Mouse (Mus musculus) kidney, embryonic 15.5 days (tissue): ENCODE measurements at regions not wholly inside any gene's neighbourhood (a gene's known extent, or its start where the extent isn't known, plus 50 kb on each side); places are given as distances from the start of the nearest gene placed in this dataset.

Source experiments
- ATAC-seq: fragments of 200-750 bp; cut with Nextera tagmentation; replicated peaks from 2 replicates; pipeline ENCODE4 v1.8.0; 2017; ENCODE audit warnings: moderate TSS enrichment; ENCODE audit not compliant: low FRiP score
- H3K27ac ChIP-seq: fragments of 300-500 bp; sonication (generic); 2 replicates; pipeline ENCODE4 v1.5.1; 2015; ENCODE audit warnings: mild to moderate bottlenecking, inconsistent platforms
- H3K27me3 ChIP-seq: fragments of 300-500 bp; sonication (generic); 2 replicates; pipeline ENCODE4 v1.6.1; 2015; ENCODE audit warnings: inconsistent platforms
- H3K36me3 ChIP-seq: fragments of 300-500 bp; sonication (generic); 2 replicates; pipeline ENCODE4 v1.6.1; 2015; ENCODE audit warnings: inconsistent platforms
- H3K4me1 ChIP-seq: fragments of 300-500 bp; sonication (generic); 2 replicates; pipeline ENCODE4 v1.6.1; 2015; ENCODE audit warnings: inconsistent platforms
- H3K4me2 ChIP-seq: fragments of 300-500 bp; sonication (generic); 2 replicates; pipeline ENCODE4 v1.6.1; 2015; ENCODE audit warnings: moderate library complexity, mild to moderate bottlenecking, inconsistent platforms
- H3K4me3 ChIP-seq: fragments of 300-500 bp; sonication (generic); replicated peaks from 2 replicates; pipeline ENCODE4 v1.5.1; 2015; ENCODE audit warnings: mild to moderate bottlenecking, inconsistent platforms
- H3K9ac ChIP-seq: fragments of 300-500 bp; sonication (generic); 2 replicates; pipeline ENCODE4 v1.6.1; 2015; ENCODE audit warnings: mild to moderate bottlenecking, inconsistent platforms
- H3K9me3 ChIP-seq: fragments of 300-500 bp; sonication (generic); replicated peaks from 2 replicates; pipeline ENCODE4 v1.6.1; 2016; ENCODE audit warnings: inconsistent platforms
- WGBS: fragments of 180-500 bp; shearing (Covaris S2); methylation state at CpG from one replicate; pipeline ENCODE4 v1.1.7; 2015; ENCODE audit warnings: mixed read lengths; 5-methylcytosine and 5-hydroxymethylcytosine counted together

DNA sequence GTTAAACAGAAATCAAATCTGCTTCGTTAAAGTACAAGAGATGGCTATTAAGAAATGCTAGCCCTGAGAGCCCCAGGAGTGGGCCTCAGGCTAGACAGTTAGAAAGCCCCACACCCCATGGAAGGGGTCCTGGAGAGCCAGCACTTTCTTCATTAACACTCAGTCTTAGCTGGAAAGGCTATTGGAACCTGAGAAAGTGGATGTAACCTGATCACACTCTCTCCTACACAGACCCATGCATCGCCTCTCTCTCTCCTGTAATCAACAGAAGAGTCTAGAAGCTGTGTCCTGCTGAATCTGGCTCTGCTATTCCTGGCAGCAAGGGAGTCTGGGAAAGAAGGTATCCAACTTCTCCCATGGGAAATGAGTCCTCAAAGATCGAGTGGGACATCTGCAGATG lies 64.8 kb upstream of the Atl2 start:
- Histone ChIP-seq H3K9ac (no peak overlapping the region), H3K4me1 (peaks cover 22% of the 10 kb centered on the region), H3K27me3 (no peaks in the 10 kb centered on the region), H3K4me2 (no peak overlapping the region), H3K36me3 (no peaks in the 10 kb centered on the region), H3K27ac (peak overlapping the region; percentile 37; the same call in 1 of the 2 replicates), H3K4me3 (no peak overlapping the region), H3K9me3 (no peaks in the 10 kb centered on the region)
- ATAC-seq: peak; percentile 70; the same call in 1 of the 2 replicates
- WGBS: 16% methylated on average over 3 of the region's 3 CpGs

DNA sequence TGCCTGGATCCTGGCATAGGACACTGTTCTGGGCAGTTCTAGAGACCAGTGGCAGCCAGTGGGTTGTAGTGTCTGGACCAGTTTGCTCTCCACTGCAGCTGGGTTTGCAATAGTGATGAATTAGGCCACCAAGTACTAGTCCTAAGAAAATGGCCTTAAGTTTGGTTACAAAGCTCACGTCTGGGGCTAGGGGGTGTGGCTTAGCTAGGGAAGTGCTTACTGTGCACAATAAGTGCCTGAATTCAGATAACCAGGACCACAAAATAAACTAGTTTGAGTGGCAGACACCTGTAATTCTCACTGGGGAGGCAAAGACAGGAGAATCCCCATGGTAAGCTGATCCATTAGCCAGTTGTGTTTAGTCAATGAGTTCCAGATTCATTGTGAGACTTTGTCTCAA lies 59.3 kb upstream of the Atl2 start:
- Histone ChIP-seq H3K9me3 (no peaks in the 10 kb centered on the region), H3K36me3 (no peaks in the 10 kb centered on the region), H3K9ac (no peak overlapping the region), H3K4me3 (no peak overlapping the region), H3K4me2 (no peak overlapping the region), H3K27me3 (no peaks in the 10 kb centered on the region), H3K4me1 (peaks cover 12% of the 10 kb centered on the region), H3K27ac (no peak overlapping the region)
- ATAC-seq: no peak
- WGBS: 47% methylated on average over 1 of the region's 1 CpGs

DNA sequence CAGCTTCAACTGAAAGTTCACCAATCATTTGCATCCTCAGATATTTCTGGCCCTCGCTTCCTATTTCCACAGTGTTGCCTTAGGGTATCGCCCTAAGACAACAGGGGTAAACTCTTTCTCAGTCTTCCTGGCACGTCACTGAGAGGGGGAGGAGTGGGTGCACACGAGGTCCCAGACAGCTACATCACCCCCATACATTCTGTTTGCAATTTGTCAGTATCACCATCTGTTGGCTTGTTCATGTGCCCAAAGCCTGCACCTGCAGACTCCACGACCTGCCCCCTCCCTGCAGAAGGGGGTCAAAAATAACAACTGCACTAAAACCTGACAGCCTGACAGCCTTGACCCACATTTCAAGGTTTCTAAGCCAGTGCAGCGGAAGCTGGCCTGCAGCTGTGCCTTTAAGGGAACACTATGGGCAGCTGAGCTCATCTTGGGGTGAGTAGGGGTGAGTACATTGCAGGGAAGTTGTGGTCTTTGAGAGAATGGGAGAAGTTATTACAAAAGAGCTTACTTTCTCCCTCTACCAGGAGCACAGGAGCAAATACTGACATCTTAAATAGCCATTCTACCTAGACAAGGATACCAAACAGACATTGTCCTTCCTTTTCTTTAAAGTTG lies 58.8 kb upstream of the Atl2 start:
- no peak overlapping the region for H3K4me2 ChIP-seq
- no peaks in the 10 kb centered on the region for H3K36me3 ChIP-seq
- ATAC-seq: no peak
- no peaks in the 10 kb centered on the region for H3K27me3 ChIP-seq
- no peaks in the 10 kb centered on the region for H3K9me3 ChIP-seq
- 59% methylated on average over 6 of the region's 6 CpGs for WGBS
- H3K4me1 ChIP-seq: peaks cover 14% of the 10 kb centered on the region; the same call in 1 of the 2 replicates
- no peak overlapping the region for H3K9ac ChIP-seq
- H3K4me3 ChIP-seq: no peak overlapping the region
- no peak overlapping the region for H3K27ac ChIP-seq

DNA sequence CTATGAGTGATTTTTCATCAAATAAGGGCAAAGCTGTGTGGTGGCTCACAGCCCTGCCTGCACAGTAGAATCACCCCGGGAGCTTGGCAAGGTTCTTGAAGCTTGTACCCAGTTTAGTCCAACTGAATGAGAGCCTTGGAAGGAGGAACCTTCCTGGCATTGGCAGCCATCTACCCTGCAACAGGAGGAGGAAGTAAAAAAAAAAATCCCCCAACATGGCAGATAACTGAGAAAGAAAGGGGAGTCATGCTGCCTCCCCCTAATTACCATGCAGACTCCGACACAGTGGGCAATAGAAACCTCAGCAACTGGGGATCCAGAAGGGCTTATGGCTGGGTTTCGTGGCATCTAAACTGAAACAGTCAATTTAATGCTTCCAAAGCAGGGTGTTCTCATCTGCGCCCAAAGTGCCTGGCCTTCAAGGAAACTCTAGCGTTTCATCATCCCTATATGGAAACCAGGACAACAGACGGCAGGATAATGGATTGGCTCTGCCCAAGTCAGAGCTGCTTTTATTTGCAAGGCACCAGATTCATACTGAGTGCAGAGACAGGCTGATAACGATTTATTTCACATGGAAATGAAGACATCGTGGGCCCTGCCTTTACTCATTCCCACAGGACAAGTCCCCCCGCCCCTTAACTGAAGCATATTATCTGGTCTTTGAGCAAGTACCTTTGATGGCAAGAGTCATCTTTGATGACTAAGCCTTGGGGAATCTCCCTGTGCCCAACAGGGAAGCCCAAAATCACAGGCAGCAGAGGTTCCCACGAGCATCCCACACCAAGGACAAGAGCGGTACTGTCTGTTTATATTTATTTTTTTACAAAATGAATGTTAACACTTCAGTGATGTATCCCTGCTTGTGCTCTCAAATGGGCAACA lies 52.9 kb upstream of the Atl2 start:
- no peaks in the 10 kb centered on the region for H3K27me3 ChIP-seq
- H3K4me2 ChIP-seq: no peak overlapping the region
- 62% methylated on average over 11 of the region's 11 CpGs for WGBS
- no peaks in the 10 kb centered on the region for H3K36me3 ChIP-seq
- no peak overlapping the region for H3K27ac ChIP-seq
- peaks cover 10% of the 10 kb centered on the region; the same call in 1 of the 2 replicates for H3K4me1 ChIP-seq
- no peak for ATAC-seq
- no peak overlapping the region for H3K4me3 ChIP-seq
- H3K9me3 ChIP-seq: no peaks in the 10 kb centered on the region
- H3K9ac ChIP-seq: no peak overlapping the region
